Mouse (Mus musculus): ENCODE measurements around the gene Taf8. TPM values are rescaled to one million over a fixed set of nuclear protein-coding genes. Genes with fewer than 3 reads are reported as not detected.

The Taf8 gene
- total RNA-seq, 2 experiments from 2014 or later = 14.7 to 32.1 TPM

GRCm38 (mm10) chr17:47436907-47437547 is 65.1 kb downstream of the Taf8 start, which contains the start of gene 1700001C19Rik:
1700001C19Rik (minus strand) TSS chr17:47437376.
- ATAC-seq (replicated peaks; ENCODE audit: poor library complexity) = 0 out of 2 replicates have a peak, but pooled peaks have one; percentile 7

DNA sequence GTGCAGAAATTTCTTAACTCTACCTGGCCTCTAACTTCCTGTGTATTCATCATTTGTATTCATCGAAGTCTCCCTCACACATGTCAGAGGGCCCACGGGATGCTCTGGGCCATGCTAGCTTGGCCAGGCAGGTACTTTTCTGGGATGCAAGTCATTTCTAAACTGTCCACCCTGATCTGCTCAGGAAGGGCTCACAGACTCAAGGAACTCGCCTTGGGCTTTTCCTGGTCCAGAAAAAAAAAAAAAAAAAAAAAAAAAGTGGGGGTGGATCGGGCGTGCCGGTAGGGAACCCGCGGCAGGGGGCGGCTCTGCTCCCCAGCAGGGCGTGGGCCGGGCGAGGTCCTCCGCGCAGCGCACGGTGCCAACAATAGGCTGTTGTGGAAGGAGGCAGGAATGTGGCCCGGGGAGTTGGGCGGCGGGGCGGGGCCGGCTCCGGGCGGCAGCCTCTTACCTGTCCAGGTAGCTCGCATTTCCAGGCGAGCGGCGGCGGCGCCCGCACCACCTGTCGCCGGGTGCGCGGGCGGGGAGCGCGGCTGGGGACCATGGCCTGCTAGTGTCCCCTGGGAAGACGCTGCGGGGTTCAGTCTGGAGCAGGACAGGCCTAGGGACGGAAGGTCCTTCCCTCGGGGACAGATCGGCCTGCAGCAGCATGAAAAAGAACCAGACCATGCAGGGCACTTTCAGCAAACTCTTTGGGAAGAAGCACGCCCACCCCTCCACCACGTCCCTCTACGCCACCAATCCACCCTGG is 65.8 kb downstream of the Taf8 start, which contains the start of gene AI661453:
TSS of gene AI661453 (plus strand) at position 460 of the 751 bp plus-strand sequence.
- ATAC-seq (replicated peaks; ENCODE audit: poor library complexity) = no peak

Other genes starting within 250 kb of the Taf8 start
- 71.3 and 89.1 TPM in 2 replicates for gene Mrps10, start 133.4 kb downstream of the Taf8 start, total RNA-seq (2015)
- 53.6 and 69.9 TPM in 2 replicates for gene Mrps10, start 133.4 kb downstream of the Taf8 start, total RNA-seq (2017)
- gene Guca1b, start 116.9 kb downstream of the Taf8 start, total RNA-seq (2015) = 0.32 and 0.86 TPM in 2 replicates
- gene Guca1b, start 116.9 kb downstream of the Taf8 start, total RNA-seq (2017) = 0.37 and 0.81 TPM in 2 replicates
- 8.2 and 8.7 TPM in 2 replicates for gene Guca1a, start 101.7 kb downstream of the Taf8 start, total RNA-seq (2015)
- 0.68 and 2.8 TPM in 2 replicates for gene Guca1a, start 101.7 kb downstream of the Taf8 start, total RNA-seq (2017)
- gene AI661453, start 65.7 kb downstream of the Taf8 start, total RNA-seq (2015) = 1.6 and 2.3 TPM in 2 replicates
- gene AI661453, start 65.7 kb downstream of the Taf8 start, total RNA-seq (2017) = 0.29 and 0.71 TPM in 2 replicates
- 0.12 and 0.27 TPM in 2 replicates for gene 1700001C19Rik, start 64.9 kb downstream of the Taf8 start, total RNA-seq (2015)
- 0.33 and 0.95 TPM in 2 replicates for gene 1700001C19Rik, start 64.9 kb downstream of the Taf8 start, total RNA-seq (2017)
- gene Ccnd3, start 2.8 kb upstream of the Taf8 start, total RNA-seq (2015) = 95.3 and 100 TPM in 2 replicates
- 51.4 and 53.8 TPM in 2 replicates for gene Ccnd3, start 2.8 kb upstream of the Taf8 start, total RNA-seq (2017)
- gene Bysl, start 109.2 kb upstream of the Taf8 start, total RNA-seq (2015) = 9.8 and 11.6 TPM in 2 replicates
- gene Bysl, start 109.2 kb upstream of the Taf8 start, total RNA-seq (2017) = 15.4 and 16.0 TPM in 2 replicates
- 20.4 and 23.8 TPM in 2 replicates for gene Med20, start 109.3 kb upstream of the Taf8 start, total RNA-seq (2015)
- gene Med20, start 109.3 kb upstream of the Taf8 start, total RNA-seq (2017) = 37.7 and 40.7 TPM in 2 replicates
- gene Gm20517, start 109.3 kb upstream of the Taf8 start, total RNA-seq (2015) = 0.56 and 2.2 TPM in 2 replicates
- 3.4 and 3.6 TPM in 2 replicates for gene Gm20517, start 109.3 kb upstream of the Taf8 start, total RNA-seq (2017)
- 4.8 and 5.9 TPM in 2 replicates for gene Usp49, start 128.4 kb upstream of the Taf8 start, total RNA-seq (2015)
- gene Usp49, start 128.4 kb upstream of the Taf8 start, total RNA-seq (2017) = 4.5 and 6.4 TPM in 2 replicates
- 194 and 226 TPM in 2 replicates for gene Tomm6, start 186.1 kb upstream of the Taf8 start, total RNA-seq (2015)
- 49.9 and 72.6 TPM in 2 replicates for gene Tomm6, start 186.1 kb upstream of the Taf8 start, total RNA-seq (2017)
- gene Frs3, start 186.7 kb upstream of the Taf8 start, total RNA-seq (2015) = 0.22 and 0.72 TPM in 2 replicates
- gene Frs3, start 186.7 kb upstream of the Taf8 start, total RNA-seq (2017) = 0.12 and 0.61 TPM in 2 replicates
- 0.54 TPM in 1 of 2 replicates, not detected in the other for gene Gm21981, start 192.2 kb upstream of the Taf8 start, total RNA-seq (2015)
- not detected in 2 replicates for gene Gm21981, start 192.2 kb upstream of the Taf8 start, total RNA-seq (2017)
- gene Prickle4, start 192.4 kb upstream of the Taf8 start, total RNA-seq (2015) = 0.15 and 0.64 TPM in 2 replicates
- 0.33 and 1.4 TPM in 2 replicates for gene Prickle4, start 192.4 kb upstream of the Taf8 start, total RNA-seq (2017)
- not detected in 2 replicates for gene Pgc, start 224.6 kb upstream of the Taf8 start, total RNA-seq (2015)
- not detected in 2 replicates for gene Pgc, start 224.6 kb upstream of the Taf8 start, total RNA-seq (2017)
- gene Tfeb, start 234.7 kb upstream of the Taf8 start, total RNA-seq (2015) = 6.5 and 7.5 TPM in 2 replicates
- 7.5 and 10.9 TPM in 2 replicates for gene Tfeb, start 234.7 kb upstream of the Taf8 start, total RNA-seq (2017)

Measured in megakaryocyte progenitor cell, adult 5-6 weeks (primary cell).